Comparison of ENCODE assay signal across 8 mouse cellular contexts in genomic region chr2:30717566-30718328, GRCm38 (mm10).
A peak's percentile ranks its signal among the peaks of the same experiment; 100 is the strongest.
DNase-seq lines count a peak whose midpoint lies in the region; ATAC-seq and TF ChIP-seq lines count a peak whose summit lies in the region.

No protein-coding gene starts in this region.

- H3K4me2 ChIP-seq in embryonic facial prominence, embryonic 11.5 days (ENCODE audit: low read depth, low read length), result peak overlapping the region; percentile 40; the same call in 1 of the 2 replicates
- peak overlapping the region; percentile 31; the same call in 1 of the 2 replicates for H3K4me2 ChIP-seq in liver, embryonic 14.5 days (ENCODE audit: low read depth)
- H3K4me2 ChIP-seq in stomach, embryonic 15.5 days, result peak overlapping the region; percentile 60

- peaks cover 45% of the 10 kb centered on the region for H3K4me1 ChIP-seq in embryonic facial prominence, embryonic 11.5 days (ENCODE audit: control insufficient read depth, insufficient read depth, low read length)
- peaks cover 87% of the 10 kb centered on the region for H3K4me1 ChIP-seq in hindbrain, embryonic 10.5 days (replicated peaks)
- peaks cover 0 to 11% of the 10 kb centered on the region in 2 experiments; a peak in 2 of 4 replicates for H3K4me1 ChIP-seq in liver, embryonic 14.5 days (replicated peaks; ENCODE audit: control insufficient read depth in 2 of 2, insufficient read depth in 2 of 2, low read length in 1 of 2)
- peaks cover 81% of the 10 kb centered on the region for H3K4me1 ChIP-seq in stomach, embryonic 15.5 days

- H3K27ac ChIP-seq in embryonic facial prominence, embryonic 11.5 days (replicated peaks; ENCODE audit: low read depth, low read length), result peak overlapping the region; percentile 85
- H3K27ac ChIP-seq in hindbrain, embryonic 10.5 days, result peak overlapping the region; percentile 100
- H3K27ac ChIP-seq in liver, embryonic 14.5 days, result no peak overlapping the region
- peak overlapping the region; percentile 98 for H3K27ac ChIP-seq in stomach, embryonic 15.5 days

- no peaks in the 10 kb centered on the region for H3K27me3 ChIP-seq in embryonic facial prominence, embryonic 11.5 days (ENCODE audit: control insufficient read depth, insufficient read depth, low read length)
- no peaks in the 10 kb centered on the region; the same call in 1 of the 2 replicates for H3K27me3 ChIP-seq in hindbrain, embryonic 10.5 days (ENCODE audit: insufficient read depth, poor library complexity, severe bottlenecking)
- H3K27me3 ChIP-seq in liver, embryonic 14.5 days (ENCODE audit: control insufficient read depth, insufficient read depth, low read length), result peaks cover 18% of the 10 kb centered on the region
- no peaks in the 10 kb centered on the region for H3K27me3 ChIP-seq in stomach, embryonic 15.5 days (replicated peaks)

- no peak for TF ChIP-seq EP300 in liver, embryonic 14.5 days (IDR thresholded peaks at IDR 0.05; ENCODE audit: low read depth)

- peak; percentile 61 to 80 for DNase-seq in left cerebral cortex, postnatal 14 days (ENCODE audit: low spot score in 2 of 2)
- DNase-seq in left cerebral cortex, postnatal 4 days, result no peak
- DNase-seq in embryonic facial prominence, embryonic 11.5 days (ENCODE audit: low spot score), result peak; percentile 33
- DNase-seq in hindbrain, embryonic 10.5 days (ENCODE audit: low spot score), result no peak
- DNase-seq in liver, embryonic 14.5 days (ENCODE audit: low read depth in 3 of 3, low spot score in 3 of 3), result no peak
- DNase-seq in layer of hippocampus, postnatal 25 days (ENCODE audit: extremely low spot score in 1 of 2, low spot score in 1 of 2), result no peak
- DNase-seq in spleen, postnatal 10 days (ENCODE audit: low spot score in 2 of 2), result no peak

- intact Hi-C loops in left cerebral cortex, postnatal 14 days (cut with DNase I), result loop anchor here (5.0 kb wide), 3 partner anchors 40 to 245 kb away; partner anchors contain the start of gene Ier5l
- intact Hi-C loops in left cerebral cortex, postnatal 4 days (cut with DNase I), result loop anchor here (10.0 kb wide), 1 partner anchor 243 kb away; the partner anchor contains the start of gene Ier5l

- H3K4me3 ChIP-seq in embryonic facial prominence, embryonic 11.5 days (ENCODE audit: low read depth, low read length), result no peak overlapping the region
- H3K4me3 ChIP-seq in hindbrain, embryonic 10.5 days, result peak overlapping the region; percentile 53
- H3K4me3 ChIP-seq in liver, embryonic 14.5 days (ENCODE audit: insufficient read depth in 1 of 2, low read depth in 2 of 2, low read length in 2 of 2), result no peak overlapping the region
- peak overlapping the region; percentile 34 for H3K4me3 ChIP-seq in stomach, embryonic 15.5 days (replicated peaks)

- no peaks in the 10 kb centered on the region for H3K36me3 ChIP-seq in embryonic facial prominence, embryonic 11.5 days (replicated peaks; ENCODE audit: control insufficient read depth, insufficient read depth, low read depth, low read length)
- H3K36me3 ChIP-seq in hindbrain, embryonic 10.5 days, result no peaks in the 10 kb centered on the region
- no peaks in the 10 kb centered on the region for H3K36me3 ChIP-seq in liver, embryonic 14.5 days (replicated peaks; ENCODE audit: control insufficient read depth, insufficient read depth, low read depth)
- H3K36me3 ChIP-seq in stomach, embryonic 15.5 days, result no peaks in the 10 kb centered on the region

- no peaks in the 10 kb centered on the region for H3K9me3 ChIP-seq in embryonic facial prominence, embryonic 11.5 days (replicated peaks; ENCODE audit: control insufficient read depth, low read length)
- no peaks in the 10 kb centered on the region for H3K9me3 ChIP-seq in hindbrain, embryonic 10.5 days
- H3K9me3 ChIP-seq in liver, embryonic 14.5 days (ENCODE audit: control insufficient read depth, low read length), result no peaks in the 10 kb centered on the region
- no peaks in the 10 kb centered on the region for H3K9me3 ChIP-seq in stomach, embryonic 15.5 days

- H3K9ac ChIP-seq in embryonic facial prominence, embryonic 11.5 days (replicated peaks; ENCODE audit: low read length), result peak overlapping the region; percentile 32
- no peak overlapping the region for H3K9ac ChIP-seq in liver, embryonic 14.5 days (replicated peaks)
- peak overlapping the region; percentile 11; the same call in 1 of the 2 replicates for H3K9ac ChIP-seq in stomach, embryonic 15.5 days

- 5% methylated on average over 16 of the region's 16 CpGs for WGBS in embryonic facial prominence, embryonic 11.5 days
- 4% methylated on average over 16 of the region's 16 CpGs for WGBS in hindbrain, embryonic 10.5 days
- 17% methylated on average over 16 of the region's 16 CpGs for WGBS in liver, embryonic 14.5 days (ENCODE audit: insufficient replicate concordance)
- 11% methylated on average over 16 of the region's 16 CpGs for WGBS in stomach, embryonic 15.5 days

- ATAC-seq in embryonic facial prominence, embryonic 11.5 days (replicated peaks; ENCODE audit: insufficient number of reproducible peaks, low FRiP score, low TSS enrichment, low read depth), result no peak
- ATAC-seq in liver, embryonic 14.5 days (ENCODE audit: insufficient read depth), result no peak
- peak; percentile 0; the same call in 1 of the 2 replicates for ATAC-seq in stomach, embryonic 15.5 days (ENCODE audit: insufficient read depth, low FRiP score, low read depth)

- TF ChIP-seq CTCF in liver, embryonic 14.5 days (IDR thresholded peaks at IDR 0.05; ENCODE audit: low read depth), result no peak

Comparison
In these comparisons a context has a peak if more than half of its experiments do, and no peak if none do; other contexts are left out.
1. DNase-seq: peak in left cerebral cortex, postnatal 14 days (2 of 2) and embryonic facial prominence, embryonic 11.5 days (single experiment); none in left cerebral cortex, postnatal 4 days (single experiment), hindbrain, embryonic 10.5 days (single experiment), liver, embryonic 14.5 days (0 of 3), layer of hippocampus, postnatal 25 days (0 of 2) and spleen, postnatal 10 days (0 of 2).
2. H3K4me3 ChIP-seq: peak in hindbrain, embryonic 10.5 days (single experiment) and stomach, embryonic 15.5 days (single experiment); none in embryonic facial prominence, embryonic 11.5 days (single experiment) and liver, embryonic 14.5 days (0 of 2).
3. Peak in every context shown above with its lines, with median percentiles within 50 percentile points of each other: H3K4me2 ChIP-seq.